Mouse (Mus musculus) heart, adult 2 months (tissue): Measurements from ENCODE around the gene Rassf3.

Experiments
- CTCF ChIP-seq: fragments of 200-600 bp; IDR thresholded peaks from 2 replicates; pipeline ENCODE4 v1.8.1; 2022; ENCODE audit warnings: antibody characterized with exemption, mild to moderate bottlenecking, moderate library complexity
- EP300 ChIP-seq: fragments of 200-500 bp; IDR thresholded peaks from 2 replicates; pipeline ENCODE4 v1.6.1; 2011; ENCODE audit warnings: low read depth, low read length, control low read depth; ENCODE audit not compliant: insufficient read depth
- POLR2A ChIP-seq: fragments of 200-500 bp; IDR thresholded peaks from 2 replicates; pipeline ENCODE4 v1.6.1; 2011; ENCODE audit warnings: mild to moderate bottlenecking, low read depth, low read length, control low read depth; ENCODE audit not compliant: insufficient read depth

DNA sequence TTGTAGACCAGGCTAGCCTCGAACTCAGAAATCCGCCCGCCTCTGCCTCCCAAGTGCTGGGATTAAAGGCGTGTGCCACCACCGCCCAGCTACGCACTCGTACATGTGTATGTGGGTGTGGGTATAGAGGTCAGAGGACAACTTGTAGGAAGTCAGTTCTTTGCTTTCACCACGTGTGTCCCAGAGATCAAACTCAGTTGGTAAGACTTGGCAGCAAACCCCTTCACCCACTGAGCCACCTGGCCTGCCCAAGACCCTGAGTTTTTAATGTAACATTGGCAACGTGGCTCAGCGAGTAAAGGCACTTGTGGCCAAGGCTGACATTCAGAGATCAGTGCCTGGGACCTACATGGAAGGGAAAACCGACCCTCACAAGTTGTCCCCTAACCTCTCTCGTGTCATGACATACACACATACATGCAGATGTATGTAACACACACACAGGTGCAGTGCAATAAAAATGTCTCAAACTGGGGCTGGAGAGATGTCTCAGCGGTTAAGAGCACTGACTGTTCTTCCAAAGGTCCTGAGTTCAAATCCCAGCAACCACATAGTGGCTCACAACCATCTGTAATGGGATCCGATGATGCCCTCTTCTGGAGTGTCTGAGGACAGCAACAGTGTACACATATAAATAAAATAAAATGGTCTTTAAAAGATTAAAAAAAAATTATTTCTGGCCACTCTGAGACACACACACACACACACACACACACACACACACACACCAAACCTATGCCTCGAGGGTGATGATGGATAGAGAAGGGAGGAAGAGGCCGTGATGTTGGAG is 31.8 kb upstream of the Rassf3 start:
- TF ChIP-seq CTCF (peak; percentile 46), POLR2A (no peak), EP300 (no peak)
